Mouse (Mus musculus): ENCODE measurements around the gene Ddx58.
A peak's percentile ranks its signal among the peaks of the same experiment; 100 is the strongest.

Gene Ddx58

GRCm38 (mm10) chr4:40239409-40240271, at the start of gene Ddx58:
Gene Ddx58, minus strand, starts transcription at chr4:40239828.
- no peak for DNase-seq (ENCODE audit: extremely low read depth, low read depth)

- DNase-seq (ENCODE audit: extremely low read depth, low read depth), result no peak
Measured at GRCm38 (mm10) chr4:40289046-40289445, 49.4 kb upstream of the Ddx58 start.

GRCm38 (mm10) chr4:40287415-40287814, 47.8 kb upstream of the Ddx58 start:
- peak; percentile 77 for DNase-seq (ENCODE audit: extremely low read depth, low read depth)

GRCm38 (mm10) chr4:40285582-40285981, 46.0 kb upstream of the Ddx58 start:
- DNase-seq (ENCODE audit: extremely low read depth, low read depth), result no peak

GRCm38 (mm10) chr4:40279276-40279900, 39.8 kb upstream of the Ddx58 start, which contains the start of gene Ndufb6:
Gene Ndufb6, minus strand, starts transcription at chr4:40279421.
- DNase-seq (ENCODE audit: extremely low read depth, low read depth), result peak; percentile 92

GRCm38 (mm10) chr4:40278880-40279275, 39.2 kb upstream of the Ddx58 start:
- no peak for DNase-seq (ENCODE audit: extremely low read depth, low read depth)

GRCm38 (mm10) chr4:40269430-40270032, 29.9 kb upstream of the Ddx58 start, which contains the start of the genes Smim27 and Topors:
Gene Smim27, plus strand, starts transcription at chr4:40269579.
Gene Topors, minus strand, starts transcription at chr4:40269850.
- peak; percentile 92 for DNase-seq (ENCODE audit: extremely low read depth, low read depth)

GRCm38 (mm10) chr4:40268835-40269234, 29.2 kb upstream of the Ddx58 start:
- DNase-seq (ENCODE audit: extremely low read depth, low read depth), result no peak

- DNase-seq (ENCODE audit: extremely low read depth, low read depth), result peak; percentile 54
Measured at GRCm38 (mm10) chr4:40268204-40268813, 28.7 kb upstream of the Ddx58 start.

- no peak for DNase-seq (ENCODE audit: extremely low read depth, low read depth)
Measured at GRCm38 (mm10) chr4:40267681-40268080, 28.1 kb upstream of the Ddx58 start.

GRCm38 (mm10) chr4:40264321-40264720, 24.7 kb upstream of the Ddx58 start:
- DNase-seq (ENCODE audit: extremely low read depth, low read depth), result no peak

- DNase-seq (ENCODE audit: extremely low read depth, low read depth), result no peak
Measured at GRCm38 (mm10) chr4:40254385-40255103, 14.9 kb upstream of the Ddx58 start.

GRCm38 (mm10) chr4:40253766-40254165, 14.1 kb upstream of the Ddx58 start:
- no peak for DNase-seq (ENCODE audit: extremely low read depth, low read depth)

- no peak for DNase-seq (ENCODE audit: extremely low read depth, low read depth)
Measured at GRCm38 (mm10) chr4:40250984-40251383, 11.4 kb upstream of the Ddx58 start.

- peak; percentile 53 for DNase-seq (ENCODE audit: extremely low read depth, low read depth)
Measured at GRCm38 (mm10) chr4:40244035-40244434, 4.4 kb upstream of the Ddx58 start.

GRCm38 (mm10) chr4:40243006-40243405, 3.4 kb upstream of the Ddx58 start:
- no peak for DNase-seq (ENCODE audit: extremely low read depth, low read depth)

GRCm38 (mm10) chr4:40241928-40242327, 2.3 kb upstream of the Ddx58 start:
- no peak for DNase-seq (ENCODE audit: extremely low read depth, low read depth)

- DNase-seq (ENCODE audit: extremely low read depth, low read depth), result no peak
Measured at GRCm38 (mm10) chr4:40240272-40240744, 680 bp upstream of the Ddx58 start.

GRCm38 (mm10) chr4:40238483-40239408, 882 bp downstream of the Ddx58 start:
- DNase-seq (ENCODE audit: extremely low read depth, low read depth), result peak; percentile 27

GRCm38 (mm10) chr4:40236829-40237228, 2.8 kb downstream of the Ddx58 start:
- DNase-seq (ENCODE audit: extremely low read depth, low read depth), result no peak
